Mouse (Mus musculus): ENCODE measurements at regions not wholly inside any gene's neighbourhood (a gene's known extent, or its start where the extent isn't known, plus 50 kb on each side); places are given as distances from the start of the nearest gene placed in this dataset.

GRCm38 (mm10) chr12:119062490-119062889, 96.3 kb upstream of the Abcb5 start:
- no peak for TF ChIP-seq EP300 (IDR thresholded peaks at IDR 0.05; ENCODE audit: low read depth)
- TF ChIP-seq CTCF (IDR thresholded peaks at IDR 0.05; ENCODE audit: low read depth) = no peak
